Mouse (Mus musculus): ENCODE measurements around the gene Tmem72. TPM values are rescaled to one million over a fixed set of nuclear protein-coding genes. Genes with fewer than 3 reads are reported as not detected.
A peak's percentile ranks its signal among the peaks of the same experiment; 100 is the strongest.

Gene Tmem72
- polyA plus RNA-seq, 1 experiment from 2014 or later: 0.01 TPM

- Histone ChIP-seq H3K4me3 (ENCODE audit: low read depth, low read length) (no peak overlapping the region), H3K4me1 (ENCODE audit: insufficient read depth, low read depth, low read length) (peaks cover 22% of the 10 kb centered on the region; the same call in 1 of the 2 replicates), H3K27ac (ENCODE audit: low read length) (no peak overlapping the region), H3K9me3 (ENCODE audit: low read length) (no peaks in the 10 kb centered on the region), H3K36me3 (ENCODE audit: insufficient read depth, low read length) (no peaks in the 10 kb centered on the region), H3K4me2 (replicated peaks; ENCODE audit: low read depth, low read length) (no peak overlapping the region), H3K27me3 (replicated peaks; ENCODE audit: insufficient read depth, low read length) (no peaks in the 10 kb centered on the region), H3K9ac (replicated peaks; ENCODE audit: low read depth) (no peak overlapping the region)
- peak; percentile 56 for DNase-seq (ENCODE audit: low spot score)
- ATAC-seq: no peak
- no peak for TF ChIP-seq EP300 (IDR thresholded peaks at IDR 0.05)
- no peak for TF ChIP-seq CTCF (IDR thresholded peaks at IDR 0.05)
- WGBS: 53% methylated on average over 5 of the region's 5 CpGs
Measured at GRCm38 (mm10) chr6:116637496-116637895, 79.2 kb downstream of the Tmem72 start.

DNA sequence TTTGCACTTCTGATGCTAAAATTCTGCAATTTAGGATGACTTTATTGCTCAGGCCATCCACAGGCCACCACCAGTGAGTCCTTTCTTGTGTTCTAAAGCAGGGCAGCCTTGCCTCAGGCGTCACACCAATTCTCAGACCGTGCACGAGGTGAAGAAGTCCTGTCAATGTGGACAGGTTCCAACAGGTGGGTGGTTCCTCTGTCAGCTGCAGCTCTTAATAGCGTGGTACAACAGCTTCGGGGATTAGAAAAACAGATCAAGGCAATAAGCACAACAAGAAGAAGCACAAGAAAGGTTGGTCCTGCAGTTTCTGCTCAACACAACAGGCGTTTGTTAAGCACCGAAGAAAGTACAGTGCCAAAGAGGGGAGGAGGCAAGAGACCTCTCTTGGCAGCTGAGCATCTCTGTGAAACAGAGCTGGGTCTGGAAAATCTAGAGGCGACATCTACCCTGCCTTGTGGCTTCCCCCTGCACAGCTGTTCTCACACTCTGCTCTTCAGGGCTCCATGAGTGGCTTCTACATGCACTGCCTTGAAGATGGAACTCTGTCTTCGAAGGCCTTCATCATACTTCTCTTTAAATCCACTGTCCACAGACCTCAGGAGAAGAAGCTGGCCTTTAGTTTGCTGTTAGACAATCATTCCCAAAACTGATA is 80.0 kb downstream of the Tmem72 start:
- no peaks in the 10 kb centered on the region for H3K9me3 ChIP-seq (ENCODE audit: low read length)
- H3K9ac ChIP-seq (replicated peaks; ENCODE audit: low read depth): no peak overlapping the region
- no peaks in the 10 kb centered on the region for H3K36me3 ChIP-seq (ENCODE audit: insufficient read depth, low read length)
- DNase-seq (ENCODE audit: low spot score): no peak
- ATAC-seq: no peak
- no peaks in the 10 kb centered on the region for H3K27me3 ChIP-seq (replicated peaks; ENCODE audit: insufficient read depth, low read length)
- peaks cover 22% of the 10 kb centered on the region; the same call in 1 of the 2 replicates for H3K4me1 ChIP-seq (ENCODE audit: insufficient read depth, low read depth, low read length)
- H3K27ac ChIP-seq (ENCODE audit: low read length): peak overlapping the region; percentile 92
- no peak overlapping the region for H3K4me2 ChIP-seq (replicated peaks; ENCODE audit: low read depth, low read length)
- no peak for TF ChIP-seq CTCF (IDR thresholded peaks at IDR 0.05)
- no peak for TF ChIP-seq EP300 (IDR thresholded peaks at IDR 0.05)
- H3K4me3 ChIP-seq (ENCODE audit: low read depth, low read length): no peak overlapping the region
- WGBS: 73% methylated on average over 9 of the region's 9 CpGs

- TF ChIP-seq EP300 (IDR thresholded peaks at IDR 0.05): peak; percentile 99
- TF ChIP-seq CTCF (IDR thresholded peaks at IDR 0.05): no peak
- Histone ChIP-seq H3K36me3 (ENCODE audit: insufficient read depth, low read length) (no peaks in the 10 kb centered on the region), H3K4me2 (replicated peaks; ENCODE audit: low read depth, low read length) (no peak overlapping the region), H3K27me3 (replicated peaks; ENCODE audit: insufficient read depth, low read length) (no peaks in the 10 kb centered on the region), H3K9ac (replicated peaks; ENCODE audit: low read depth) (0 out of 2 replicates have a peak overlapping the region, but pooled peaks have one; percentile 19), H3K4me3 (ENCODE audit: low read depth, low read length) (no peak overlapping the region), H3K4me1 (ENCODE audit: insufficient read depth, low read depth, low read length) (peaks cover 22% of the 10 kb centered on the region; the same call in 1 of the 2 replicates), H3K9me3 (ENCODE audit: low read length) (no peaks in the 10 kb centered on the region), H3K27ac (ENCODE audit: low read length) (peak overlapping the region; percentile 92)
- WGBS: 28% methylated on average over 10 of the region's 10 CpGs
- DNase-seq (ENCODE audit: low spot score) (peak; percentile 96), ATAC-seq (peak; percentile 97)
Measured at GRCm38 (mm10) chr6:116635251-116636180, 81.2 kb downstream of the Tmem72 start.

DNA sequence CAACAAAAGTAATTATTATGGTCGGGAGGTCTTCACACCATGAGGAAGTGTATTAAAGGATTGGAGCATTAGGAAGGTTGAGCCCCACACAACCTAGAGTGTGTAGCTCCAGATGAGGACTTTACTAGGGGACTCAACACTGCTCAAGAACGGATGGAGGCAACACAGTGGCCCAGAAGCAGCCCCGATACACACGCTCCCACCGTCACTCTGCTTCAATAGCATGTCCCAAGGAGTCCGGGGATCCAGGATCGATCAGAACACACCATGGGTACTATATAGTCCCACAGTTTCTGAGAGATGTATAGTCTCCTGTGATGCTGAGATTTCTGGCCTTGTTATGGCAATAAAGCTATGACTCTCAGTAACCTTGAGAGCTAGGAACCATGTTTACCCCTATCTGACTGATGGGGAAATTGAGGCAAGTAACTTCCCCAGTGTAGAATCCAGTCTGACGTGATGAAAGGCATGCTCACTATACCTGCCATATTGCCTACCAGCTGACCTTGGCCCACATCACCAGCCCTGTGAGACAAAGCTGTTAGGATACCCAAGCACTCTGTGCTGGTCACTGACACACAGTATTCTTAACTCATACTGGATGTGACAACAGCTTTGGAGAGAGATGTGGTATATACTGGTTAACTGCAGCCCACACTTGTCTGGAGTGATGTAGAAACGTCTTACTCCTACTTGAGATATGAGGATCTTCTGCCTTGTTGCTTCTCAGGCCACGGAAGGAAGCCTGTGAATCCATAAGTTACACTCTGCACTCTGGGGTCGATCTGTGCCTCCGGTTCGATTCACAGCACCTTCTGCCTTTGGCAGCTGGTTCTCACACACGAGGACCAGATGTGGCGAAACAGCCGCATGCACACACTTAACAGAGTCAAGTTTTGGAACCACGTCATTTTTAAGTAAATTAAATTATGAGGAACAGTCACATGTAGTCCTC is 82.7 kb downstream of the Tmem72 start:
- H3K36me3 ChIP-seq (ENCODE audit: insufficient read depth, low read length): no peaks in the 10 kb centered on the region
- DNase-seq (ENCODE audit: low spot score): no peak
- peak overlapping the region; percentile 92 for H3K27ac ChIP-seq (ENCODE audit: low read length)

DNA sequence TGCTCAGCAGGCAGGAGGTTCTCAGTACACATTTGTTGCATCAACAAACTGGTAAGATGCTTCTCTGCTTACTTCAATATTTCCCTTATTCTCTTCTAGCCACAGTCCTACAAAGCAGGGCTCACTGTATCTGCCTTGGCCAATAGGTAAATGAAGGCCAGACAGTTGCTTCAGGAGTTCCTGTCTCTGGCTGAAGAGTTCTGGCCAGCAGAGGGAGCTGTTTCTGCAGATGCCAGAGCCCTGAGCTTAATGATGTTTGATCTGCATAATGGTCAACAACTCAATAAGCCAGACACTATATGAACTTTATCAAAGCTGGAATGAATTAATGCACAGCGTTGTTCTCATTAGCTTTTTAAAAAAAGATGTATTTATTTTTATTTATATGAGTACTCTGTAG is 84.6 kb downstream of the Tmem72 start:
- no peak overlapping the region for H3K9ac ChIP-seq (replicated peaks; ENCODE audit: low read depth)
- TF ChIP-seq CTCF (IDR thresholded peaks at IDR 0.05): peak; percentile 92
- peak; percentile 20; the same call in 1 of the 2 replicates for TF ChIP-seq EP300 (IDR thresholded peaks at IDR 0.05)
- H3K4me1 ChIP-seq (ENCODE audit: insufficient read depth, low read depth, low read length): peaks cover 19% of the 10 kb centered on the region; the same call in 1 of the 2 replicates
- no peak overlapping the region for H3K27ac ChIP-seq (ENCODE audit: low read length)
- peak; percentile 77 for DNase-seq (ENCODE audit: low spot score)
- no peaks in the 10 kb centered on the region for H3K36me3 ChIP-seq (ENCODE audit: insufficient read depth, low read length)
- ATAC-seq: no peak
- no peaks in the 10 kb centered on the region for H3K27me3 ChIP-seq (replicated peaks; ENCODE audit: insufficient read depth, low read length)
- no peak overlapping the region for H3K4me2 ChIP-seq (replicated peaks; ENCODE audit: low read depth, low read length)
- 58% methylated on average over 1 of the region's 1 CpGs for WGBS
- no peaks in the 10 kb centered on the region for H3K9me3 ChIP-seq (ENCODE audit: low read length)
- no peak overlapping the region for H3K4me3 ChIP-seq (ENCODE audit: low read depth, low read length)

More for the DNA sequence above, 82.7 kb downstream of the Tmem72 start:
- no peak for ATAC-seq
- H3K9me3 ChIP-seq (ENCODE audit: low read length): no peaks in the 10 kb centered on the region
- peaks cover 20% of the 10 kb centered on the region; the same call in 1 of the 2 replicates for H3K4me1 ChIP-seq (ENCODE audit: insufficient read depth, low read depth, low read length)
- H3K4me2 ChIP-seq (replicated peaks; ENCODE audit: low read depth, low read length): no peak overlapping the region
- no peak for TF ChIP-seq CTCF (IDR thresholded peaks at IDR 0.05)
- no peak for TF ChIP-seq EP300 (IDR thresholded peaks at IDR 0.05)
- no peak overlapping the region for H3K4me3 ChIP-seq (ENCODE audit: low read depth, low read length)
- WGBS: 86% methylated on average over 17 of the region's 17 CpGs
- no peak overlapping the region for H3K9ac ChIP-seq (replicated peaks; ENCODE audit: low read depth)
- H3K27me3 ChIP-seq (replicated peaks; ENCODE audit: insufficient read depth, low read length): no peaks in the 10 kb centered on the region
